Mouse (Mus musculus): ENCODE results near the gene S100a10. TPM values are rescaled to one million over a fixed set of nuclear protein-coding genes. Genes with fewer than 3 reads are reported as not detected.

Gene S100a10
- polyA plus RNA-seq, 1 experiment: 138 TPM

- Histone ChIP-seq H3K4me1 (ENCODE audit: control insufficient read depth, insufficient read depth, low read length) (peaks cover 4% of the 10 kb centered on the region; the same call in 1 of the 2 replicates), H3K4me3 (replicated peaks; ENCODE audit: control insufficient read depth, low read depth, low read length) (peak overlapping the region; percentile 47), H3K27ac (ENCODE audit: control insufficient read depth, insufficient read depth, low read depth, low read length, poor library complexity) (peak overlapping the region; percentile 11; the same call in 1 of the 2 replicates)
- TF ChIP-seq POLR2A (IDR thresholded peaks at IDR 0.05; ENCODE audit: borderline replicate concordance, control insufficient read depth, low read depth, low read length): no peak
- no peak for TF ChIP-seq CTCF (IDR thresholded peaks at IDR 0.05; ENCODE audit: control insufficient read depth, insufficient read depth, low read length)
- WGBS: 32% methylated on average over 5 of the region's 5 CpGs
These were observed 2.7 kb upstream of the S100a10 start for GRCm38 (mm10) chr3:93551950-93552901.

- TF ChIP-seq POLR2A (IDR thresholded peaks at IDR 0.05; ENCODE audit: borderline replicate concordance, control insufficient read depth, low read depth, low read length): no peak
- TF ChIP-seq CTCF (IDR thresholded peaks at IDR 0.05; ENCODE audit: control insufficient read depth, insufficient read depth, low read length): no peak
- WGBS: 83% methylated on average over 2 of the region's 2 CpGs
- Histone ChIP-seq H3K27ac (ENCODE audit: control insufficient read depth, insufficient read depth, low read depth, low read length, poor library complexity) (no peak overlapping the region), H3K4me3 (replicated peaks; ENCODE audit: control insufficient read depth, low read depth, low read length) (no peak overlapping the region), H3K4me1 (ENCODE audit: control insufficient read depth, insufficient read depth, low read length) (peaks cover 2% of the 10 kb centered on the region; the same call in 1 of the 2 replicates)
These were observed 1.6 kb upstream of the S100a10 start for GRCm38 (mm10) chr3:93553311-93553710.

GRCm38 (mm10) chr3:93553765-93554378, 1.0 kb upstream of the S100a10 start:
- Histone ChIP-seq H3K4me1 (ENCODE audit: control insufficient read depth, insufficient read depth, low read length) (peaks cover 2% of the 10 kb centered on the region; the same call in 1 of the 2 replicates), H3K4me3 (replicated peaks; ENCODE audit: control insufficient read depth, low read depth, low read length) (no peak overlapping the region), H3K27ac (ENCODE audit: control insufficient read depth, insufficient read depth, low read depth, low read length, poor library complexity) (no peak overlapping the region)
- no peak for TF ChIP-seq CTCF (IDR thresholded peaks at IDR 0.05; ENCODE audit: control insufficient read depth, insufficient read depth, low read length)
- no peak for TF ChIP-seq POLR2A (IDR thresholded peaks at IDR 0.05; ENCODE audit: borderline replicate concordance, control insufficient read depth, low read depth, low read length)
- 72% methylated on average over 9 of the region's 9 CpGs for WGBS

- no peak for TF ChIP-seq CTCF (IDR thresholded peaks at IDR 0.05; ENCODE audit: control insufficient read depth, insufficient read depth, low read length)
- no peak for TF ChIP-seq POLR2A (IDR thresholded peaks at IDR 0.05; ENCODE audit: borderline replicate concordance, control insufficient read depth, low read depth, low read length)
- peak overlapping the region; percentile 23 for H3K27ac ChIP-seq (ENCODE audit: control insufficient read depth, insufficient read depth, low read depth, low read length, poor library complexity)
- peak overlapping the region; percentile 52 for H3K4me3 ChIP-seq (replicated peaks; ENCODE audit: control insufficient read depth, low read depth, low read length)
- 16% methylated on average over 13 of the region's 13 CpGs for WGBS
- H3K4me1 ChIP-seq (ENCODE audit: control insufficient read depth, insufficient read depth, low read length): no peaks in the 10 kb centered on the region; the same call in 1 of the 2 replicates
These were observed 400 bp upstream of the S100a10 start for GRCm38 (mm10) chr3:93554379-93554980.

- whole genome bisulfite sequencing: 0% methylated on average over 2 of the region's 2 CpGs
- Histone ChIP-seq H3K27ac (ENCODE audit: control insufficient read depth, insufficient read depth, low read depth, low read length, poor library complexity) (peak overlapping the region; percentile 89; the same call in 1 of the 2 replicates), H3K4me3 (replicated peaks; ENCODE audit: control insufficient read depth, low read depth, low read length) (peak overlapping the region; percentile 74), H3K4me1 (ENCODE audit: control insufficient read depth, insufficient read depth, low read length) (no peaks in the 10 kb centered on the region; the same call in 1 of the 2 replicates)
- no peak for TF ChIP-seq POLR2A (IDR thresholded peaks at IDR 0.05; ENCODE audit: borderline replicate concordance, control insufficient read depth, low read depth, low read length)
- no peak for TF ChIP-seq CTCF (IDR thresholded peaks at IDR 0.05; ENCODE audit: control insufficient read depth, insufficient read depth, low read length)
These were observed 986 bp downstream of the S100a10 start for GRCm38 (mm10) chr3:93555878-93556254.

- H3K4me3 ChIP-seq (replicated peaks; ENCODE audit: control insufficient read depth, low read depth, low read length): peak overlapping the region; percentile 37
- TF ChIP-seq POLR2A (IDR thresholded peaks at IDR 0.05; ENCODE audit: borderline replicate concordance, control insufficient read depth, low read depth, low read length): no peak
- no peak for TF ChIP-seq CTCF (IDR thresholded peaks at IDR 0.05; ENCODE audit: control insufficient read depth, insufficient read depth, low read length)
- no peaks in the 10 kb centered on the region; the same call in 1 of the 2 replicates for H3K4me1 ChIP-seq (ENCODE audit: control insufficient read depth, insufficient read depth, low read length)
- H3K27ac ChIP-seq (ENCODE audit: control insufficient read depth, insufficient read depth, low read depth, low read length, poor library complexity): no peak overlapping the region
- WGBS: 5% methylated on average over 1 of the region's 1 CpGs
These were observed 1.7 kb downstream of the S100a10 start for GRCm38 (mm10) chr3:93556599-93556998.

GRCm38 (mm10) chr3:93557471-93557870, 2.6 kb downstream of the S100a10 start:
- Histone ChIP-seq H3K4me1 (ENCODE audit: control insufficient read depth, insufficient read depth, low read length) (peaks cover 1% of the 10 kb centered on the region; the same call in 1 of the 2 replicates), H3K27ac (ENCODE audit: control insufficient read depth, insufficient read depth, low read depth, low read length, poor library complexity) (no peak overlapping the region), H3K4me3 (replicated peaks; ENCODE audit: control insufficient read depth, low read depth, low read length) (no peak overlapping the region)
- 44% methylated on average over 4 of the region's 4 CpGs for whole genome bisulfite sequencing
- no peak for TF ChIP-seq POLR2A (IDR thresholded peaks at IDR 0.05; ENCODE audit: borderline replicate concordance, control insufficient read depth, low read depth, low read length)
- TF ChIP-seq CTCF (IDR thresholded peaks at IDR 0.05; ENCODE audit: control insufficient read depth, insufficient read depth, low read length): no peak

GRCm38 (mm10) chr3:93559961-93560360, 5.1 kb downstream of the S100a10 start:
- 82% methylated on average over 6 of the region's 6 CpGs for WGBS
- Histone ChIP-seq H3K4me3 (replicated peaks; ENCODE audit: control insufficient read depth, low read depth, low read length) (no peak overlapping the region), H3K4me1 (ENCODE audit: control insufficient read depth, insufficient read depth, low read length) (peaks cover 1% of the 10 kb centered on the region; the same call in 1 of the 2 replicates), H3K27ac (ENCODE audit: control insufficient read depth, insufficient read depth, low read depth, low read length, poor library complexity) (no peak overlapping the region)
- TF ChIP-seq POLR2A (IDR thresholded peaks at IDR 0.05; ENCODE audit: borderline replicate concordance, control insufficient read depth, low read depth, low read length) (no peak), CTCF (IDR thresholded peaks at IDR 0.05; ENCODE audit: control insufficient read depth, insufficient read depth, low read length) (no peak)

Data from bone marrow, adult 2 months (tissue).